Mouse (Mus musculus): ENCODE data around the gene Ssh2.

- TF ChIP-seq GATA1 (IDR thresholded peaks at IDR 0.05; ENCODE audit: low read length) (no peak), TAL1 (IDR thresholded peaks at IDR 0.05; ENCODE audit: low read length) (no peak)
These were observed 20.6 kb upstream of the Ssh2 start for GRCm38 (mm10) chr11:77195360-77196109.
